Mouse (Mus musculus): Measurements from ENCODE around the gene Asphd1.

GRCm38 (mm10) chr7:126986319-126986718, 36.9 kb upstream of the Asphd1 start:
- TF ChIP-seq CTCF (IDR thresholded peaks at IDR 0.05; ENCODE audit: control insufficient read depth, insufficient read depth, insufficient replicate concordance, low read depth, low read length) (peak; percentile 42; the same call in 1 of the 2 replicates), POLR2A (IDR thresholded peaks at IDR 0.05; ENCODE audit: control insufficient read depth, low read depth, low read length) (no peak)
